Comparison of ENCODE assay signal across 8 mouse cellular contexts in genomic region chr11:95006525-95007219, GRCm38 (mm10). TPM values are rescaled to one million over a fixed set of nuclear protein-coding genes. Genes with fewer than 3 reads are reported as not detected.
DNase-seq lines count a peak whose midpoint lies in the region; ATAC-seq and TF ChIP-seq lines count a peak whose summit lies in the region.

No protein-coding gene starts in this region.

- TF ChIP-seq CTCF in intestine, postnatal 0 days (IDR thresholded peaks at IDR 0.05; ENCODE audit: low read depth) = no peak
- no peak for TF ChIP-seq CTCF in liver, adult 2 months (IDR thresholded peaks at IDR 0.05; ENCODE audit: low read depth, low read length)

- ATAC-seq in granulocyte monocyte progenitor cell, adult 5-6 weeks (replicated peaks; ENCODE audit: poor library complexity, severe bottlenecking) = peak; percentile 66
- ATAC-seq in intestine, postnatal 0 days = peak; percentile 48
- ATAC-seq in midbrain, embryonic 16.5 days = peak; percentile 52

- H3K27me3 ChIP-seq in intestine, postnatal 0 days (replicated peaks; ENCODE audit: control insufficient read depth, insufficient read depth, low read length) = 0 out of 2 replicates have a peak, but pooled peaks cover 4% of the 10 kb centered on the region
- peaks cover 6% of the 10 kb centered on the region; the same call in 1 of the 2 replicates for H3K27me3 ChIP-seq in liver, adult 2 months (ENCODE audit: control insufficient read depth, insufficient read depth, low read length)
- H3K27me3 ChIP-seq in midbrain, embryonic 16.5 days (ENCODE audit: control insufficient read depth, insufficient read depth, low read depth, low read length) = no peaks in the 10 kb centered on the region

- H3K9ac ChIP-seq in intestine, postnatal 0 days (ENCODE audit: low read depth, low read length) = peak overlapping the region; percentile 38; the same call in 1 of the 2 replicates
- peak overlapping the region; percentile 35; the same call in 1 of the 2 replicates for H3K9ac ChIP-seq in liver, adult 2 months (ENCODE audit: low read depth, low read length)
- peak overlapping the region; percentile 68 for H3K9ac ChIP-seq in midbrain, embryonic 16.5 days (ENCODE audit: low read depth, low read length)

- peak overlapping the region; percentile 42 for H3K4me3 ChIP-seq in intestine, postnatal 0 days (ENCODE audit: low read depth, low read length)
- H3K4me3 ChIP-seq in liver, adult 2 months (ENCODE audit: insufficient read depth, low read depth, low read length) = peak overlapping the region; percentile 23
- H3K4me3 ChIP-seq in midbrain, embryonic 16.5 days (ENCODE audit: low read depth, low read length) = peak overlapping the region; percentile 42

- peaks cover 38% of the 10 kb centered on the region for H3K36me3 ChIP-seq in intestine, postnatal 0 days (ENCODE audit: control insufficient read depth, insufficient read depth)
- no peaks in the 10 kb centered on the region for H3K36me3 ChIP-seq in liver, adult 2 months (ENCODE audit: control insufficient read depth, insufficient read depth, low read length)
- peaks cover 29% of the 10 kb centered on the region for H3K36me3 ChIP-seq in midbrain, embryonic 16.5 days (ENCODE audit: control insufficient read depth, insufficient read depth, low read length)

- peaks cover 8% of the 10 kb centered on the region for H3K4me1 ChIP-seq in intestine, postnatal 0 days (replicated peaks; ENCODE audit: control insufficient read depth, insufficient read depth, low read length)
- 0 out of 2 replicates have a peak, but pooled peaks cover 3% of the 10 kb centered on the region for H3K4me1 ChIP-seq in liver, adult 2 months (ENCODE audit: control insufficient read depth, insufficient read depth, low read length)
- H3K4me1 ChIP-seq in midbrain, embryonic 16.5 days (ENCODE audit: control insufficient read depth, insufficient read depth, low read length) = peaks cover 38% of the 10 kb centered on the region

- DNase-seq in urinary bladder, postnatal 14 days (ENCODE audit: low spot score) = peak; percentile 85
- DNase-seq in urinary bladder, adult 2 months (ENCODE audit: low spot score) = no peak
- peak; percentile 85 for DNase-seq in embryo, embryonic 9.5 days (ENCODE audit: extremely low spot score)
- no peak for DNase-seq in liver, adult 2 months (ENCODE audit: extremely low read depth, low read depth, low spot score)
- DNase-seq in spleen, postnatal 4 days (ENCODE audit: low spot score in 2 of 2) = peak; percentile 84 to 92

- H3K27ac ChIP-seq in intestine, postnatal 0 days (ENCODE audit: low read depth, low read length) = no peak overlapping the region
- no peak overlapping the region for H3K27ac ChIP-seq in liver, adult 2 months (replicated peaks; ENCODE audit: insufficient read depth, low read depth, low read length)
- peak overlapping the region; percentile 83 for H3K27ac ChIP-seq in midbrain, embryonic 16.5 days (ENCODE audit: low read length)

- 2% methylated on average over 27 of the region's 27 CpGs for WGBS in intestine, postnatal 0 days
- 3% methylated on average over 27 of the region's 27 CpGs for WGBS in liver, adult 2 months
- 2% methylated on average over 27 of the region's 27 CpGs for WGBS in midbrain, embryonic 16.5 days

- no peaks in the 10 kb centered on the region for H3K79me2 ChIP-seq in liver, adult 2 months (ENCODE audit: control insufficient read depth, insufficient read depth, low read length)

- H3K4me2 ChIP-seq in intestine, postnatal 0 days (replicated peaks; ENCODE audit: low read depth) = peak overlapping the region; percentile 73
- peak overlapping the region; percentile 90 for H3K4me2 ChIP-seq in midbrain, embryonic 16.5 days (ENCODE audit: low read length)

- H3K9me3 ChIP-seq in intestine, postnatal 0 days (ENCODE audit: control insufficient read depth) = no peaks in the 10 kb centered on the region
- no peaks in the 10 kb centered on the region for H3K9me3 ChIP-seq in midbrain, embryonic 16.5 days (replicated peaks; ENCODE audit: control insufficient read depth, low read length, poor library complexity, severe bottlenecking)

- TF ChIP-seq POLR2A in liver, adult 2 months (IDR thresholded peaks at IDR 0.05; ENCODE audit: extremely low read depth, insufficient read depth, low read length) = no peak

RNA-seq across cellular contexts. Expression of gene Samd14, which starts 3.0 kb away (rescaled TPM):
- 5.8 and 9.6 TPM in 2 replicates for polyA plus RNA-seq in urinary bladder, adult 2 months (2012; rRNA removed)
- 0.34 and 0.49 TPM in 2 replicates for total RNA-seq in granulocyte monocyte progenitor cell, adult 5-6 weeks (2014; fragmentation: Nextera tagmentation)
- total RNA-seq in granulocyte monocyte progenitor cell, adult 5-6 weeks (2017) = 0.05 and 0.65 TPM in 2 replicates
- 6.5 and 6.9 TPM in 2 replicates for polyA plus RNA-seq in intestine, postnatal 0 days (2015; fragmentation: Nextera tagmentation; extraction: Ambion mirVana)
- 0.13 and 0.18 TPM in 2 replicates for total RNA-seq in liver, adult 2 months (2014; rRNA removed)
- polyA plus RNA-seq in liver, adult 2 months (2012; rRNA removed) = 0.13 and 0.29 TPM in 2 replicates
- polyA plus RNA-seq in midbrain, embryonic 16.5 days (2015; fragmentation: Nextera tagmentation; extraction: Ambion mirVana) = 164 and 171 TPM in 2 replicates

RNA-seq across cellular contexts. Expression of gene Ppp1r9b, which starts 15.8 kb away (rescaled TPM):
- polyA plus RNA-seq in urinary bladder, adult 2 months (2012; rRNA removed) = 16.0 and 35.7 TPM in 2 replicates
- 50.3 and 61.7 TPM in 2 replicates for total RNA-seq in granulocyte monocyte progenitor cell, adult 5-6 weeks (2014; fragmentation: Nextera tagmentation)
- total RNA-seq in granulocyte monocyte progenitor cell, adult 5-6 weeks (2017) = 67.7 and 71.9 TPM in 2 replicates
- 6.3 and 7.1 TPM in 2 replicates for polyA plus RNA-seq in intestine, postnatal 0 days (2015; fragmentation: Nextera tagmentation; extraction: Ambion mirVana)
- 2.6 and 4.0 TPM in 2 replicates for total RNA-seq in liver, adult 2 months (2014; rRNA removed)
- 3.5 and 3.6 TPM in 2 replicates for polyA plus RNA-seq in liver, adult 2 months (2012; rRNA removed)
- 18.4 and 19.4 TPM in 2 replicates for polyA plus RNA-seq in midbrain, embryonic 16.5 days (2015; fragmentation: Nextera tagmentation; extraction: Ambion mirVana)

RNA-seq across cellular contexts. Expression of gene Sgca, which starts 30.5 kb away (rescaled TPM):
- polyA plus RNA-seq in urinary bladder, adult 2 months (2012; rRNA removed) = 69.2 and 93.5 TPM in 2 replicates
- total RNA-seq in granulocyte monocyte progenitor cell, adult 5-6 weeks (2014; fragmentation: Nextera tagmentation) = not detected in 2 replicates
- total RNA-seq in granulocyte monocyte progenitor cell, adult 5-6 weeks (2017) = not detected in 2 replicates
- polyA plus RNA-seq in intestine, postnatal 0 days (2015; fragmentation: Nextera tagmentation; extraction: Ambion mirVana) = 0.18 and 0.55 TPM in 2 replicates
- total RNA-seq in liver, adult 2 months (2014; rRNA removed) = 0.09 TPM in 1 of 2 replicates, not detected in the other
- polyA plus RNA-seq in liver, adult 2 months (2012; rRNA removed) = not detected in 2 replicates
- polyA plus RNA-seq in midbrain, embryonic 16.5 days (2015; fragmentation: Nextera tagmentation; extraction: Ambion mirVana) = 0.20 TPM in 1 of 2 replicates, not detected in the other

RNA-seq across cellular contexts. Expression of gene Pdk2, which starts 34.5 kb away (rescaled TPM):
- polyA plus RNA-seq in urinary bladder, adult 2 months (2012; rRNA removed) = 34.6 and 59.4 TPM in 2 replicates
- 8.5 and 9.8 TPM in 2 replicates for total RNA-seq in granulocyte monocyte progenitor cell, adult 5-6 weeks (2014; fragmentation: Nextera tagmentation)
- 0.60 and 1.8 TPM in 2 replicates for total RNA-seq in granulocyte monocyte progenitor cell, adult 5-6 weeks (2017)
- polyA plus RNA-seq in intestine, postnatal 0 days (2015; fragmentation: Nextera tagmentation; extraction: Ambion mirVana) = 53.2 and 57.4 TPM in 2 replicates
- total RNA-seq in liver, adult 2 months (2014; rRNA removed) = 17.7 and 30.9 TPM in 2 replicates
- polyA plus RNA-seq in liver, adult 2 months (2012; rRNA removed) = 101 and 125 TPM in 2 replicates
- polyA plus RNA-seq in midbrain, embryonic 16.5 days (2015; fragmentation: Nextera tagmentation; extraction: Ambion mirVana) = 24.1 and 27.5 TPM in 2 replicates

RNA-seq across cellular contexts. Expression of gene Hils1, which starts 39.3 kb away (rescaled TPM):
- polyA plus RNA-seq in urinary bladder, adult 2 months (2012; rRNA removed) = 0.19 and 0.22 TPM in 2 replicates
- not detected in 2 replicates for total RNA-seq in granulocyte monocyte progenitor cell, adult 5-6 weeks (2014; fragmentation: Nextera tagmentation)
- not detected in 2 replicates for total RNA-seq in granulocyte monocyte progenitor cell, adult 5-6 weeks (2017)
- polyA plus RNA-seq in intestine, postnatal 0 days (2015; fragmentation: Nextera tagmentation; extraction: Ambion mirVana) = not detected in 2 replicates
- total RNA-seq in liver, adult 2 months (2014; rRNA removed) = not detected in 2 replicates
- polyA plus RNA-seq in liver, adult 2 months (2012; rRNA removed) = 0.19 TPM in 1 of 2 replicates, not detected in the other
- polyA plus RNA-seq in midbrain, embryonic 16.5 days (2015; fragmentation: Nextera tagmentation; extraction: Ambion mirVana) = not detected in 2 replicates

Comparison
In these comparisons a context has a peak if more than half of its experiments do, and no peak if none do; other contexts are left out.
1. DNase-seq: peak in urinary bladder, postnatal 14 days (single experiment), embryo, embryonic 9.5 days (single experiment) and spleen, postnatal 4 days (2 of 2); none in urinary bladder, adult 2 months (single experiment) and liver, adult 2 months (single experiment).
2. RNA of gene Samd14, which starts 3.0 kb away (polyA plus RNA-seq): 164 to 171 TPM in midbrain, embryonic 16.5 days; 6.5 to 6.9 TPM in intestine, postnatal 0 days, 5.8 to 9.6 TPM in urinary bladder, adult 2 months and 0.13 to 0.29 TPM in liver, adult 2 months; every median in the first group is over 10 times any median in the second.
3. RNA of gene Sgca, which starts 30.5 kb away (polyA plus RNA-seq): 69.2 to 93.5 TPM in urinary bladder, adult 2 months; 0.18 to 0.55 TPM in intestine, postnatal 0 days, 0.20 TPM in midbrain, embryonic 16.5 days and not detected in liver, adult 2 months; every median in the first group is over 10 times any median in the second.
4. Peak in every context shown above with its lines, with median percentiles within 50 percentile points of each other: ATAC-seq, H3K4me3 ChIP-seq and H3K9ac ChIP-seq.